Mouse (Mus musculus): ENCODE data around the gene Zfp541.

Zfp541 gene

GRCm38 (mm10) chr7:16128899-16129298 is 67.3 kb downstream of the Zfp541 start:
- DNase-seq (ENCODE audit: low spot score), result no peak

GRCm38 (mm10) chr7:16129421-16129845 is 67.8 kb downstream of the Zfp541 start, which contains the start of gene Slc8a2:
Slc8a2 (plus strand) TSS chr7:16129826.
- no peak for DNase-seq (ENCODE audit: low spot score)

GRCm38 (mm10) chr7:16129846-16130691 is 68.5 kb downstream of the Zfp541 start:
- DNase-seq (ENCODE audit: low spot score), result no peak

- DNase-seq (ENCODE audit: low spot score), result no peak
Observed at GRCm38 (mm10) chr7:16130956-16131634, 69.5 kb downstream of the Zfp541 start.

- DNase-seq (ENCODE audit: low spot score), result no peak
Observed at GRCm38 (mm10) chr7:16132161-16132581, 70.6 kb downstream of the Zfp541 start.

- no peak for DNase-seq (ENCODE audit: low spot score)
Observed at GRCm38 (mm10) chr7:16132926-16133325, 71.3 kb downstream of the Zfp541 start.

- DNase-seq (ENCODE audit: low spot score), result no peak
Observed at GRCm38 (mm10) chr7:16133691-16134090, 72.1 kb downstream of the Zfp541 start.

GRCm38 (mm10) chr7:16134951-16135392 is 73.4 kb downstream of the Zfp541 start:
- no peak for DNase-seq (ENCODE audit: low spot score)
